Mouse (Mus musculus) retina, postnatal 7 days (tissue): ENCODE measurements around the gene Cluh.

Experiments
- DNase-seq: peaks from one replicate; pipeline ENCODE4 v3.0.0-alpha.2; 2012; ENCODE audit warnings: low read depth, low spot score

Cluh gene

DNA sequence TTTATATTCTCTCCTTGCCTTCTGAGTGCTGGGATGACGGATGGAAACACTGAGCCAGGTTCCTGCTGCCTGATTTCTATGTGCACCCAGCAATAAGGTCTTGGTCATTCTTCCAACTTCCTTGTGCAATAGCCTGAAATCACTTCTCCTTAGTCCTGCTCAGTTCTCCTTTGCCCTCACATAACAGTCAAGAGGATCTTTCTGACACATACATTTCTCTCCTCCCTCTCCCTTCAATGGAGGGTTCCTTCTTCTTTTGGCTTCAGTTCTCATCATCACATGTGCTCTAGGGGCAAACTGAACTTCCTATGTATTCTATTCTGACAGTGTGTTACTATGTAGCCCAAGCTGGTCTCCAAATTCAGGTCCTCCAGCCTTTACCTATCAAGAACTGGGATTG lies 1.3 kb upstream of the Cluh start:
- DNase-seq = no peak

DNA sequence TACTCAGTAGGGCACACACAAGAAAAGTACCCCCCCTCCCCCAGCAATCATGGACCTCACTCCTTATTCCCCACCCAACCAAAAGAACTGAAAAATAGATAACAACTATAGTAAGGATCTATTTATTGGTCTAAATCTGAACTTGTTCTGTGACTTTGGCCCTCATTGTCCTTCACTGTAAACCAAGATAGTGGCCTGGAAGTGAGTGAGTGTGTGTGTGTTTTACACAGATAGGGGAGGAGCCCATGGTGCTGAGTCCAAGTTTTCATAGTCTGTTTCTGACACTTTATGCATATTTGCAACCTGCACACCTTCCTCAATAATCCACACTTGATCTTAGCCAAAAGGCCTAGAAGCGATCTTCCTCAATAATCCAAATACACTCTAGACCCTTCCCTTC lies 619 bp upstream of the Cluh start:
- DNase-seq = no peak

DNA sequence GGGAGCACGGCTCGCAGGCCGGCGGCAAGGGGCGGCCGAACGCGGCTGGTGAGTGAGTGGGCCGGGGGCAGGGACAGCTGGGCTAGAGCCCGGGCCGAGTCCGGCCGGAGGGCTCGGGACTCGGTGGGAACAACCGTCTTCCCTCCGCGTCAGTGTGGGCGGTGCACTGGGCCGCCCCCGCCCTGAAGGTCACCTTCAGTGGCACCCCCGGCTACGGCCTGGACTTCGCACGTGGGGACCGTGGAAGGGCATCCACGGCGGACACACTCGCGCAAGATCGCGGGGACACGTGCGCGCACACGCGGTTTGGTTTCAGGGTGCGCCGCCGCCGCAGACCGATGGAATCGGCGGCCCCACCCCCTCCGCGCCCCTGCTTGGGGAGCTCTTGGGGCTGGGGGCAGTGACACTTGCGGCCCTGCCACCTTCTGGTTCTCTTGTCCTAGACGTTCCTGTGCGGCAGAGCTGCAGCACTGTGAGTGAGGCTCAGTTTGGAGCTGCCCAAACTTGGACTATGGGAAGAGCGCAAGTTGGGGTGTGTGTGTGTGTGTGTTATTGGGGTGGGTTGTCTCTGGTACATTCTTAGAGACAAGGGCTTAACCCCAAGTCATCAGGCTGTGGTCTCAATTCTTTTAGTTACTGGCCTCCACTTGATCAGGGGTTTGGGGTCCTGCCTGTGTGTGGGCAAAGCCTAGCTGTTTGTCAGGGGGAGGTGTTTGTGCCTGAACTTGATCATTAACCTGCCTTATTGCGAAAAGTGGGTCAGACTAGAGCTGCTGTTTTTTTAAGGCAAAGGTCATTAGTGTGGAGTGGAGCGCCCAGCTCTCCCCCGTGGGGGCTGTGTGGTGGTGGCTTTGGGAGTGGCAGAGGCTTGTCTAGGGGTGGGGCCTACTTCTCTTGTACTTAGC lies 604 bp downstream of the Cluh start:
- DNase-seq = no peak

DNA sequence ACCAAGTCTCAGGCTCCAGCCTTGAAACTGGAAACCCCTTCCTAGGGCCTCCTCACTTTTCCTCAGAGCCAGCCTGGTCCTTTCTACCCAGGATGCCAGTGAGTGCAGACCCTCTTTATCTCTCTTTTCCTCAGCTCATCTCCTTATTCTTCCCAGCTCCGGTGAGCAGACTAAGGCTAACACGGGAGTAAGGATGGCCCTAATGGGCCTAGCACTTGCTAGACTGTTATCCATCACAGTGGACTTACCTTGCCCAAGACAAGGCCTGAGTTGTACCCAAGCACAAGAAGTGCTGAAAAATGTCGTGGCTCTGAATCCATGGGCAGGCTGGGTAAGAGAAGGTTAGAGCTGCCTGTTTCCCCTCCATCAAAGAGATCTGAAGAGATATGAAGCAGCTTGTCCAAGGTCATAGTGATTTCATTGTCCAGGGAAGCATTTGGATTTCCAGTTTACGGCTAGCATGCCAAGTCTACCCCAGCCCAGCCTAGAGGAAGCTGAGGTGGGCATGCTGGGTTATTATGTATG lies 1.3 kb downstream of the Cluh start:
- DNase-seq = no peak

DNA sequence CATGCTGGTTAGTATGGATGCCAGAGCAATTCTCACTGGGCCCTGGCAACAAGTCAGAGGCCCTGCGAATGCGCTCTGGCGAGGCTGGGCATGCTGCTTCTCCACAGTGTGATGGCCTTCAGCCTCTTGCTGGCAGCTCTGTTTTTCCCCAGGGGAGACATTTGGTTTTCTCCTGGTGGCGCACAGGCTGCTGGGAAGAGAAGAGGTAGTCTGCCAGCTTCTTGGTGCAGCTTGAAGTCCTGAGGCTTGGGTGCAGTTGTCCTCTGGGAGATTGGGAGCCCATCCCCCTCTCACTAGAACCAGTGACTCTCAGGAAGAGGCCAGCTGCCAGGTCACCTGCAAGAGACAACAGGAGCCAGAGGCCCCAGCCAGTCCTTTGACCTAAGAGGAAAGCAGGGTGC lies 3.5 kb downstream of the Cluh start:
- no peak for DNase-seq

DNA sequence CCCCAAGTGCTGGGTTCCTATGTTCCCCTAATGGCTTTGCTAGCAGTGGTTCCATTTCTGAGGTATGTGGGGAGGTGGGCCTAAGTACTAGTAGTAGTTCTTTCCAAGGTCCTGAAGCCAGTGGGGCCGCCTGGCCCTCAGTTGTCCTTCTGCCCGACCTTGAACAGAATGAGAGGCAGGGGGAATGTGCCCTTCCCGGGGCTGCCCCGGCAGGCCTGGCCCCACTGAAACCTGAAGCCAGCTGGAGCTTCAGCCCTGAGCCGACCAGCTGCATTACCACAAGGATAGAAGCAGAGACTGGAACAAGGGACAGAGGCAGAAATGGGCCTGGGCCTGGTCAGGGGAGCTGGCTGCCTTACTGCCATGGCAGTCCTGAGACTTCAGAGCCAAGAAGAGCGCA lies 4.1 kb downstream of the Cluh start:
- no peak for DNase-seq

DNA sequence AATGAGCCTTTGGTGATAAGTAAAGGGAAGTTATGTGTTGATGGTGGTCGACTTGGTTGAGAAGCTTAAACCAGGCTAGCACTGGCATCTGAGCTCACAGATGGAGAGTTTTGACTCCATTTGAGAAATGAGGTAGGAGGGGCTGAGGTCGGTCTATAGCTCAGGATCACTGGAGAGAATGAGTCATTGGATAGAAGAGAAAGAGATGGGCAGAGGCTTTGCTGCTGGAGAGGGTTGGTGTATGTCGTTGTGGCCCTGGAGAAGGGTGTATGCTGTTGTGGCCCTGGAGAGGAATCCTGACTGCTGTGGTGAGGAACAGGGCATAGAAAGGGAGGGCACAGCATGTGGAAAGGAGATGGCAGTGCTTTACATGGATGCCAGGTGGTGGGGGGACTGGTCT lies 6.6 kb downstream of the Cluh start:
- DNase-seq = no peak

DNA sequence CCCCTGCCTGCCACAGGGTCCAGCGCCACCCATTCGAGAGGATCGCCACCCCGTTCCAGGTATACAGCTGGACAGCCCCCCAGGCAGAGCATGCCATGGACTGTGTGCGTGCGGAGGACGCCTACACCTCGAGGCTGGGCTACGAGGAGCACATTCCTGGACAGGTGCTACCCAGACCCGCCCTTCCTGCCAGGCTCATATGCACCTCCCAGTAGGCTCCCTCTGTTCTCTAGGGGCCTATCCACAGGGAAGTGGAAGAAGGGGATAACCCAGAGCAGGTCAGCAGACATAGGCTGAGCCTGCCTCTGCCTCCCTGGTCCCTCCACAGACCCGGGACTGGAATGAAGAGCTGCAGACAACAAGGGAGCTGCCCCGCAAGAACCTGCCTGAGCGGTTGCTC lies 11.0 kb downstream of the Cluh start:
- no peak for DNase-seq

DNA sequence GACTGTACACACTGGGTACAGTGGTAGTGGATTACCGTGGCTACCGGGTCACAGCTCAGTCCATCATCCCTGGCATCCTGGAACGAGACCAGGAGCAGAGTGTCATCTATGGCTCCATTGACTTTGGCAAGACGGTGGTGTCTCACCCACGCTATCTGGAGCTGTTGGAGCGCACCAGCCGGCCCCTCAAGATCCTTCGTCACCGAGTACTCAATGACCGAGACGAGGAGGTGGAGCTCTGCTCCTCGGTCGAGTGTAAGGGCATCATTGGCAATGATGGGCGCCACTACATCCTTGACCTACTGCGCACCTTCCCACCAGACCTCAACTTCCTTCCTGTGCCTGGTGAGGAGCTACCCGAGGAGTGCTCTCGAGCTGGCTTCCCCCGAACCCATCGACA lies 12.3 kb downstream of the Cluh start:
- DNase-seq = no peak

DNA sequence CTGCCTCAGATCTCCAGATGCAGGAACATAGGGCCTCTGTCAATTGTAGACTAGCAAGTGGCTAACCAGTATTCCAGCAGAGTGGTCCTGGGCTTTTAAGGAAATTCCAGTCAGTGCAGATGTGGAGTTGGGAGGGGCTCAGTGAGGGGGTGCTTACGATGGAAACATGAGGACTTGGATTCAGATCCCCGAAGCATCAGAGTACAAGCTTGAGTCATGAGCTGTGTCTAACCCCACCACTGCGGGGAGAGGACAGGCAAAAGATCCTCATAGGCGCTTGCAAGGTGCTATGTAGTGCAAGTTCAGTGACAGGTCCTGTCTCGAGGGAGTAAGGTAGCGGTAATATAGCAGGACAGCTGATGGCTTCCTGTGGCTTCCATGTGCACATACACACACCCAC lies 12.9 kb downstream of the Cluh start:
- no peak for DNase-seq

DNA sequence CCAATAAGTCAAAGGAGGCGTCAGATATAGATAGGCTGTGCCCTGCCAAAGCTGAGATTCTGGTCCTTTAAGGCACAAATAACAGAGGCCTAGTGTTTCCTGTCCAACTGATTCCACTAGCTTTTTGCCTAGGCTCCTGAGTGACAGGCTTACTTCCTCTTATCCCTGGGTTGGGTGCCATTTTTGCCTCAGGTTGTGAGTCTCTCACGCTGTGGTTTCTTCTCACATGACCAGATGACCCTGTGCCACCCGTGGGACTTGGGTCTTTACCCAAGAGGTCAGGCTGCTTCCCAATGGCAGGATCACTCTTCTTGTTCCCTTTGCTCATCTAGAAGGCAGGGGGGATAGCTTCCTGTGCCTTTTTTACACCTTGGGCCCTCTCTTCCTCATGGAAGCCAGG lies 15.0 kb downstream of the Cluh start:
- no peak for DNase-seq

DNA sequence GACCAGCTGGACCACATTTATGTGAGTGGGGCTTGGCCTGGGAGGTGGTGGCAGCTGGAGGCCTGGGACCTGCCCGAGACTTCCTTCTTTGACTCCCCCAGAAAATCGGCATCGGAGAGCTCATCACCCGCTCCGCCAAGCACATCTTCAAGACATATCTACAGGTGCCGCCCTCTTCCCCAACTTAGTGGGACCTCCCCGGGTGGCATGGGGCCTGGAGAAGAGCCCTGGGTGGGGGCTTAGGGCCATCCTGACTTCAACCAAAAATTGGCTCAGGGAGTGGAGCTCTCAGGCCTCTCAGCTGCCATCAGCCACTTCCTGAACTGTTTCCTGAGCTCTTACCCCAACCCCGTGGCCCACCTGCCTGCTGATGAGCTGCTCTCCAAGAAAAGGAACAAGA lies 15.6 kb downstream of the Cluh start:
- no peak for DNase-seq

DNA sequence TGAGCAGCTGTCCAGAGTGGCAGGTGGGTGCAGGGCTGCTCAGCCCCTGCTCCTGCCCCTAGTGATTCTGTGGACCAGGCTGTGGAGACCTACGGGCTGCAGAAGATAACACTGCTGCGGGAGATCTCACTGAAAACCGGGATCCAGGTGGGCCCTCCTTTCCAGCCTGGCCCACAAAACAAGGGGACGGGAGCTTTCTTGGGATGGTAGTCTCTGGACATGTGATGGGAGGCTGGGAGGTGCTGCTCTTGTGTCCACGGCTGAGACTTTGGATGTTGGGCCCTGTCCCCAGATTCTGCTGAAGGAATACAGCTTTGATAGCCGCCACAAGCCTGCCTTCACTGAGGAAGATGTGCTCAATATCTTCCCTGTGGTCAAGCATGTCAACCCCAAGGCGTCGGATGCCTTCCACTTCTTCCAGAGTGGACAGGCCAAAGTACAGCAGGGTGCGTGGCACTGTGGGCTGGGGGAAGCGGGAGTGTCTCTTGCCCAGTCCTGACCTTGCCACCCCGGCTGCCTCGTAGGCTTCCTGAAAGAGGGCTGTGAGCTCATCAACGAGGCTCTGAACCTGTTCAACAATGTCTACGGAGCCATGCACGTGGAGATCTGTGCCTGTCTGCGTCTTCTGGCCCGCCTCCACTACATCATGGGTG lies 16.5 kb downstream of the Cluh start:
- DNase-seq = no peak

DNA sequence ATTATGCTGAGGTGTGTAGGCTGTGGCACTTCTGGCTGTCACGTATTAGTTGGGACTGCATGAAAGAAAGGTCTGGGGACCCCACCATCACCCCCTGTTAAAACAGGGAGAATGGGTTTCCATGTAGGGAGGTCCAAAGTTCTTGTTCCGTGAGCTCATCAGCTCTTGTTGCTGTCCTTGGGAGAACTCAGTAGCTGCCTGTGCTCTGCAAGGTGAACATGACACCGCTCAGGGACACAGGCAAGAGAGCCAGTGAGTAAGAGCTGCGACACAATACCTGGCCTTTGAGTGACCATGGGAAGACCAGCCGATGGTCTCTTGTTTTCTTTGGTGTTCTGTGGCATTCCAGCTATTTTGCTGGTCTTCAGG lies 17.0 kb downstream of the Cluh start:
- DNase-seq = no peak

DNA sequence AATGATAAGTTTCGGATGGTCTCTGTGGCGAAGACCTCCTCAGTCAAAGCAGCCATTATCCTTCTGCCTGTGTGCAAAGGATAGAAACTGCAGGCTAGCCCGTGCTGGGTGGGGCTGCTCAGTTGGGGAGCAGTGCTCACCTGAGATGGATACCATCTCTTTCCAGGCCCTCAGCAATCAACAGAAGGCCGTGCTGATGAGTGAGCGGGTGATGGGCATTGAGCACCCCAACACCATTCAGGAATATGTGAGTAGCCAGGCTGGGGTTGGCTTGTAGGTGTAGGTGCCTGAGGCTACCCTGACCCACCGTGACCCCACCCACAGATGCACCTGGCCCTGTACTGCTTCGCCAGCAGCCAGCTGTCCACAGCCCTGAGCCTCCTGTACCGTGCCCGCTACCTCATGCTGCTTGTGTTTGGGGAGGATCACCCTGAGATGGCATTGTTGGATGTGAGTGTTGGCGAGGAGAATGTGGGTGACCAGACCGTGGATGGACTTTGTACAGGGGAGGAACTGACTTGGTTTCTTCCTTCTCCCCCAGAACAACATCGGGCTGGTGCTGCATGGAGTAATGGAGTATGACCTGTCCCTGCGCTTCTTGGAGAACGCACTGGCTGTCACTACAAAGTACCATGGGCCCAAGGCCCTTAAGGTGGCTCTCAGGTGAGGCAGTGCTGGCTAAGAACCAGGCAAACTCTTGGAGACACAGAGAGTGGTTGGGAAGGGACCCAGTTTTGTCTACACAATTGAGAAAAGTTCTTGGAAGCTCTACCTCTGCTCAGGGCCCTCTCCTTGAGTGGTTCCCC lies 17.7 kb downstream of the Cluh start:
- no peak for DNase-seq

DNA sequence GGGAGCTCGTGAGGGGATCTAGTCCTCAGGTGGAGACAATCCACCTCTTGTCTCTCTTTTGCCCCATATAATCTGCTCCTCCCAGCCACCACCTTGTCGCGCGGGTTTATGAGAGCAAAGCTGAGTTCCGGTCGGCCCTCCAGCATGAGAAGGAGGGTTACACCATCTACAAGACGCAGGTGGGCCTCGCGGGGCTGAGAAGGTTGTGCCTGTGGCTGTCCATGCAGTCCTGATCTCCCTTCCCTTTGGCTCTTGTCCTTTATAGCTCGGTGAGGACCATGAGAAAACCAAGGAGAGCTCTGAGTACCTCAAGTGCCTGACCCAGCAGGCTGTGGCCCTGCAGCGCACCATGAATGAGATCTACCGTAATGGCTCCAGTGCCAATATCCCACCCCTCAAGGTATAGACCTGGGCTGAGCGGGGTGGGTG lies 18.3 kb downstream of the Cluh start:
- no peak for DNase-seq

DNA sequence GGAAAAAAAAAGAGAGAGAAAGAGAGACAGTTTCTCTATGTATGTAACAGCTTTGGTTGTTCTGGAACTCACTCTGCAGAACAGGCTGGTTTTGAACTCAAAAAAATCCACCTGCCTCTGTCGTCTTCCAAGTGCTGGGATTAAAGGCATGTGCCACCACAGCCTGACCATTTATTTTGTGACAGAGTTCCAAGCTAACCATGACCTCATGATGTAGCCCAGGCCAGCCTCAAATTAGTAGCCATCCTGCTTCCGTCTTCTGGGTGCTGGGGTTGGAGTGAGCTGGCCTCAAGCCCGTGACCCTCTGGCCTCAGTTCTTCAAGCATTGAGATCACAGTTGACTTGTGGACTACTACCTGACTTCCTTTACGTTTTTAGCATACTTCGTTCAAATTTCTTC lies 19.2 kb downstream of the Cluh start:
- no peak for DNase-seq

DNA sequence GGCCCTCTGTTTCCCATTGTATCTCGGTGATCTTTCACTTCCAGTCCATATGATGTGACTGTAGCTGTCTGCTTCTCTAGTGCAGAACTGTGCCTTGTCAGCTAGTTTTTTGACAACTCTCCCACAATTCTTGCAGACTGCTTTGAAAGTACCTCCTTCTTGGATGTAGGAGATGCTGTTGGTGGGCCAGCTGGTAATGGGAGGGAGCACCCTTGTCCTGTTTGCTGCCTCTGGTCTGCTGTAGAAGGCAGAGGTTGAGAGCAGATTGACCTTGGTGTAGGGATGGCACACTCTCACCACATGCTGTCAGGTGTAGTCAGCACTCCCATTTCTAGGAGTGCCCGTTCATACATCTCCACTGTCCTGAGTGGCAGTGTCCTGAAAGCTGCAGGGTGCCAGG lies 19.7 kb downstream of the Cluh start:
- DNase-seq = no peak

DNA sequence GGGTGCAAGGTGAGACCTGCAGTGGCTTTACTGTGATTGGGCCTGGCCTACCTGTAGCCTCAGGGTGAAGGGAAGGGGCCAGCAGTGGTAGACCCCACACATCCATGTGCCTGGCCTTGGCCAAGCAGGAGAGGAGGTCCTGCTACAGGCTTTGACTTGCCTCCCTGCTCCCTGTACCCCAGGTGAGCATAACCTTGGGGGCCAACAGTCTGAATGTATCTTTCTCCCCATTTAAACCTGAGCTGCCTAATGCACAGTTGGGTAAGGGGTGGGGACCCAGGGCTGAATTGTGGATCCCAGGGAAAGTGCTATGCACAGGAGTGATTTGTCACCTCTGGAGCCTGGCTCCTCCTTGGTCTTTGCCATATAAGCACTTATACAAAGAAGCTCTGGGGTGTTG lies 20.9 kb downstream of the Cluh start:
- no peak for DNase-seq

DNA sequence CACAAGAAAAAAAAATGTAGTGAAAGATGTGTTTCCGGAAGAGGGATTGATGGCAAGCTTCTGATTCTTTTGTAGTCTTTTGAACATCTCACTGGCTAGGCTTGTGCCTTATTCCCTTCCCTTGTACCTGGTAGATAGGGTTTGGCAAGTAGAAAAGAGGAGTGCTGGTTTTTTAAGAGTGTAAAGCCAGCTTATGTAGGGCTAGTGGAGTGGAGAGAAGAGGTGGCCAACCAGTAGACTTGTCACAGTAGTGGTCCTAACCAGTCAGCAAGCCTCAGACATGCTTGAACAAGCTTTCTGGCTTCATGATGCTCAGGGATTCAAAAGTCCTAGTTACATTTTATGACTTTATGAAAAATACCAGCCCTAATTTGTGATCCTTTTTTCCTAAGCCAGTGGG lies 21.7 kb downstream of the Cluh start:
- no peak for DNase-seq

DNA sequence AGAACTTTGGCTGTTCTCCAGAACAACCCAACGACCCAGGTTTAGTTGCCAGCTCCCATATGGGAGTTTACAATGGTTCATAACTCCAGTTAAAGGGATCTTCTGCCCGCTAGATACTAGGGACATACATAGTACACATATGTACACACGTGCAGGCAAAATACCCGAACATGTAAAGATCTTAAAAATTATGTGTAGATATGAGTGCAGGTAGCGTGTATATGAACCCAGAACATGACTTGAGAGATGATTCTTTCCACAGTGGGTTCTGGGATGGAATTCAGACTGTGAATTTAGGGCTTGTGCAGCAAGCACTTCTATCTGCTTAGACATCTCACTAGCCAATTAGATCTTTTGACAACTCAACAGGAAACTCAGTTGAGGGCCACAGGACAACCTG lies 22.5 kb downstream of the Cluh start:
- no peak for DNase-seq

DNA sequence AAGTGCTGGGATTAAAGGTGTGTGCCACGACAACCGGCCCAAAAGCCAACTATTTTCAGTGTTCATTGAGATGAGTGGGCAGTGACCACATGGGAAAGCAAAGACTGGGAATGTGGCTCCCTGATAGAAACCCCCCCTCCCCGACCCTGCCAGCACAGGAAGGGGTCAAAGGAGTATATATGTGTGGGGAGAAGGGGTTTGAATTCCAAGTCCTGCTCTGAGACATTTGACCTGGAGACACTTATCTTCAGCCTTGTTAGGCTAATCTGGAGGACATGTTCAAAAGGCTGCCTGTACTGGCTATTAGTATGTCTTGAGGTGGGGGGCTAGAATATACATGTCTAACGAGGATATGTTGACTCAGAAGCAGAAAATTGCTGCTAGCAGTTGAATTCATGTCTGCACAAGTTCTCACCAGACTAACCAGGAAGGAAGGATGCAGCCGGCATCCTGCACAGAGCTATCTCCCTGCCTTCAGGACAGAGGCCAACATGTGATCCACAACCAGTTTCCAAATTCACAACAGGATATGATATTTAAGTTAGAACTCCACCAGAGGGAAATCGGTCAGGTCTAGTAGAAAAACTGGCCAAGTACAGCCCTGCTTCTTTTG lies 23.7 kb downstream of the Cluh start:
- no peak for DNase-seq
